Mouse (Mus musculus): ENCODE measurements around the gene Nkapd1. TPM values are rescaled to one million over a fixed set of nuclear protein-coding genes. Genes with fewer than 3 reads are reported as not detected.

The Nkapd1 gene
- polyA plus RNA-seq, 1 experiment from 2014 or later: 13.1 TPM

GRCm38 (mm10) chr9:50594794-50595417 is 22.4 kb downstream of the Nkapd1 start:
- WGBS (ENCODE audit: insufficient replicate concordance): 68% methylated on average over 12 of the region's 12 CpGs

GRCm38 (mm10) chr9:50593544-50593943 is 23.7 kb downstream of the Nkapd1 start:
- peaks cover 42% of the 10 kb centered on the region for H3K36me3 ChIP-seq
- no peaks in the 10 kb centered on the region for H3K9me3 ChIP-seq (replicated peaks)
- H3K9ac ChIP-seq: no peak overlapping the region
- WGBS (ENCODE audit: insufficient replicate concordance): 68% methylated on average over 3 of the region's 3 CpGs
- no peaks in the 10 kb centered on the region for H3K4me1 ChIP-seq
- no peaks in the 10 kb centered on the region for H3K27me3 ChIP-seq (replicated peaks)
- peak overlapping the region; percentile 76; the same call in 1 of the 2 replicates for H3K27ac ChIP-seq
- H3K4me2 ChIP-seq: no peak overlapping the region
- H3K4me3 ChIP-seq: no peak overlapping the region
- no peak for ATAC-seq

More at GRCm38 (mm10) chr9:50594794-50595417, 22.4 kb downstream of the Nkapd1 start:
- H3K27me3 ChIP-seq (replicated peaks): no peaks in the 10 kb centered on the region
- H3K36me3 ChIP-seq: peaks cover 55% of the 10 kb centered on the region
- no peak overlapping the region for H3K4me2 ChIP-seq
- no peaks in the 10 kb centered on the region for H3K9me3 ChIP-seq (replicated peaks)
- peak overlapping the region; percentile 76 for H3K27ac ChIP-seq
- ATAC-seq: peak; percentile 58
- H3K4me1 ChIP-seq: peaks cover under 1% of the 10 kb centered on the region; the same call in 1 of the 2 replicates
- no peak overlapping the region for H3K4me3 ChIP-seq
- H3K9ac ChIP-seq: no peak overlapping the region

- Histone ChIP-seq H3K4me2 (no peak overlapping the region), H3K9ac (no peak overlapping the region), H3K9me3 (replicated peaks) (no peaks in the 10 kb centered on the region), H3K4me3 (no peak overlapping the region), H3K27me3 (replicated peaks) (no peaks in the 10 kb centered on the region), H3K4me1 (no peaks in the 10 kb centered on the region), H3K36me3 (peaks cover 36% of the 10 kb centered on the region), H3K27ac (no peak overlapping the region)
- ATAC-seq: no peak
- 81% methylated on average over 9 of the region's 9 CpGs for WGBS (ENCODE audit: insufficient replicate concordance)
Measured at GRCm38 (mm10) chr9:50592955-50593354, 24.3 kb downstream of the Nkapd1 start.

- no peaks in the 10 kb centered on the region for H3K9me3 ChIP-seq (replicated peaks)
- WGBS (ENCODE audit: insufficient replicate concordance): 60% methylated on average over 10 of the region's 10 CpGs
- H3K4me2 ChIP-seq: no peak overlapping the region
- H3K4me3 ChIP-seq: no peak overlapping the region
- H3K4me1 ChIP-seq: no peaks in the 10 kb centered on the region
- peaks cover 16% of the 10 kb centered on the region for H3K36me3 ChIP-seq
- no peak overlapping the region for H3K9ac ChIP-seq
- H3K27ac ChIP-seq: no peak overlapping the region
- H3K27me3 ChIP-seq (replicated peaks): no peaks in the 10 kb centered on the region
- ATAC-seq: no peak
Measured at GRCm38 (mm10) chr9:50590856-50591518, 26.3 kb downstream of the Nkapd1 start.

- no peak for ATAC-seq
- Histone ChIP-seq H3K4me3 (no peak overlapping the region), H3K27ac (no peak overlapping the region), H3K36me3 (no peaks in the 10 kb centered on the region), H3K4me1 (no peaks in the 10 kb centered on the region), H3K4me2 (no peak overlapping the region), H3K27me3 (replicated peaks) (no peaks in the 10 kb centered on the region), H3K9ac (no peak overlapping the region), H3K9me3 (replicated peaks) (no peaks in the 10 kb centered on the region)
- 60% methylated on average over 4 of the region's 4 CpGs for WGBS (ENCODE audit: insufficient replicate concordance)
Measured at GRCm38 (mm10) chr9:50586955-50587354, 30.3 kb downstream of the Nkapd1 start.

- Histone ChIP-seq H3K27ac (no peak overlapping the region), H3K4me2 (no peak overlapping the region), H3K4me1 (no peaks in the 10 kb centered on the region), H3K9me3 (replicated peaks) (no peaks in the 10 kb centered on the region), H3K4me3 (no peak overlapping the region), H3K27me3 (replicated peaks) (no peaks in the 10 kb centered on the region), H3K9ac (no peak overlapping the region), H3K36me3 (no peaks in the 10 kb centered on the region)
- 62% methylated on average over 6 of the region's 6 CpGs for WGBS (ENCODE audit: insufficient replicate concordance)
- ATAC-seq: no peak
Measured at GRCm38 (mm10) chr9:50585145-50585818, 32.0 kb downstream of the Nkapd1 start.

- Histone ChIP-seq H3K4me3 (no peak overlapping the region), H3K27ac (no peak overlapping the region), H3K9me3 (replicated peaks) (no peaks in the 10 kb centered on the region), H3K9ac (no peak overlapping the region), H3K36me3 (no peaks in the 10 kb centered on the region), H3K27me3 (replicated peaks) (no peaks in the 10 kb centered on the region), H3K4me2 (no peak overlapping the region), H3K4me1 (no peaks in the 10 kb centered on the region)
- WGBS (ENCODE audit: insufficient replicate concordance): 39% methylated on average over 4 of the region's 4 CpGs
- no peak for ATAC-seq
Measured at GRCm38 (mm10) chr9:50580370-50580769, 36.9 kb downstream of the Nkapd1 start.

- Histone ChIP-seq H3K9ac (no peak overlapping the region), H3K4me3 (no peak overlapping the region), H3K4me2 (no peak overlapping the region), H3K9me3 (replicated peaks) (no peaks in the 10 kb centered on the region), H3K27me3 (replicated peaks) (no peaks in the 10 kb centered on the region), H3K27ac (no peak overlapping the region), H3K4me1 (no peaks in the 10 kb centered on the region), H3K36me3 (no peaks in the 10 kb centered on the region)
- ATAC-seq: no peak
- WGBS (ENCODE audit: insufficient replicate concordance): 60% methylated on average over 10 of the region's 10 CpGs
Measured at GRCm38 (mm10) chr9:50569599-50570525, 47.4 kb downstream of the Nkapd1 start.

GRCm38 (mm10) chr9:50567881-50568280 is 49.4 kb downstream of the Nkapd1 start:
- Histone ChIP-seq H3K4me1 (no peaks in the 10 kb centered on the region), H3K27ac (no peak overlapping the region)
- WGBS (ENCODE audit: insufficient replicate concordance): 80% methylated on average over 2 of the region's 2 CpGs

GRCm38 (mm10) chr9:50567372-50567771 is 49.9 kb downstream of the Nkapd1 start:
- Histone ChIP-seq H3K36me3 (no peaks in the 10 kb centered on the region), H3K27ac (no peak overlapping the region), H3K27me3 (replicated peaks) (no peaks in the 10 kb centered on the region), H3K4me2 (no peak overlapping the region), H3K4me1 (no peaks in the 10 kb centered on the region), H3K4me3 (no peak overlapping the region), H3K9me3 (replicated peaks) (no peaks in the 10 kb centered on the region), H3K9ac (no peak overlapping the region)
- ATAC-seq: no peak
- WGBS (ENCODE audit: insufficient replicate concordance): 62% methylated on average over 4 of the region's 4 CpGs

More at GRCm38 (mm10) chr9:50567881-50568280, 49.4 kb downstream of the Nkapd1 start:
- Histone ChIP-seq H3K27me3 (replicated peaks) (no peaks in the 10 kb centered on the region), H3K4me2 (no peak overlapping the region), H3K9me3 (replicated peaks) (no peaks in the 10 kb centered on the region), H3K4me3 (no peak overlapping the region), H3K9ac (no peak overlapping the region), H3K36me3 (no peaks in the 10 kb centered on the region)
- no peak for ATAC-seq

- Histone ChIP-seq H3K9me3 (replicated peaks) (no peaks in the 10 kb centered on the region), H3K36me3 (no peaks in the 10 kb centered on the region), H3K4me3 (no peak overlapping the region), H3K9ac (no peak overlapping the region), H3K4me2 (no peak overlapping the region), H3K27me3 (replicated peaks) (peaks cover 2% of the 10 kb centered on the region; the same call in 1 of the 2 replicates), H3K4me1 (no peaks in the 10 kb centered on the region), H3K27ac (no peak overlapping the region)
- ATAC-seq: no peak
- WGBS (ENCODE audit: insufficient replicate concordance): 29% methylated on average over 4 of the region's 4 CpGs
Measured at GRCm38 (mm10) chr9:50565940-50566339, 51.3 kb downstream of the Nkapd1 start.

All from liver, embryonic 12.5 days (tissue).